Mouse (Mus musculus) E14TG2a.4 (cell line): ENCODE data around the gene Lamtor1.

ENCODE experiments used
- CTCF ChIP-seq: conservative IDR thresholded peaks from 2 replicates; pipeline ENCODE4 v1.5.1; 2014; ENCODE audit warnings: low read length
- NANOG ChIP-seq: IDR thresholded peaks from 2 replicates; pipeline ENCODE4 v1.6.1; 2014; ENCODE audit warnings: borderline replicate concordance, low read length, mixed read lengths

GRCm38 (mm10) chr7:101932551-101932950 is 26.8 kb downstream of the Lamtor1 start:
- TF ChIP-seq CTCF: no peak
- no peak for TF ChIP-seq NANOG
